Mouse (Mus musculus) liver, embryonic 13.5 days (tissue): ENCODE results near the gene A730015C16Rik. TPM values are rescaled to one million over a fixed set of nuclear protein-coding genes. Genes with fewer than 3 reads are reported as not detected.
A peak's percentile ranks its signal among the peaks of the same experiment; 100 is the strongest.

Source experiments
- ATAC-seq: fragments of 200-750 bp; cut with Nextera tagmentation; 2 replicates; pipeline ENCODE4 v1.8.0; 2017; ENCODE audit warnings: low read depth, mild to moderate bottlenecking, moderate number of reproducible peaks, moderate library complexity
- DNase-seq: peaks from one replicate; pipeline ENCODE4 v3.0.0; 2022
- H3K27ac ChIP-seq: fragments of 300-500 bp; sonication (generic); 2 replicates; pipeline ENCODE4 v1.5.1; 2015; ENCODE audit warnings: moderate library complexity, mild to moderate bottlenecking, inconsistent platforms
- H3K27me3 ChIP-seq: fragments of 300-500 bp; sonication (generic); 2 replicates; pipeline ENCODE4 v1.6.1; 2015; ENCODE audit warnings: mild to moderate bottlenecking, inconsistent platforms
- H3K36me3 ChIP-seq: fragments of 300-500 bp; sonication (generic); 2 replicates; pipeline ENCODE4 v1.6.1; 2015; ENCODE audit warnings: mild to moderate bottlenecking, inconsistent platforms
- H3K4me1 ChIP-seq: fragments of 300-500 bp; sonication (generic); replicated peaks from 2 replicates; pipeline ENCODE4 v1.6.1; 2015; ENCODE audit warnings: inconsistent platforms
- H3K4me2 ChIP-seq: fragments of 300-500 bp; sonication (generic); 2 replicates; pipeline ENCODE4 v1.6.1; 2015; ENCODE audit warnings: inconsistent platforms, mild to moderate bottlenecking, moderate library complexity
- H3K4me3 ChIP-seq: fragments of 300-500 bp; sonication (generic); replicated peaks from 2 replicates; pipeline ENCODE4 v1.5.1; 2015; ENCODE audit warnings: mild to moderate bottlenecking, inconsistent platforms
- H3K9ac ChIP-seq: fragments of 300-500 bp; sonication (generic); 2 replicates; pipeline ENCODE4 v1.6.1; 2015; ENCODE audit warnings: mild to moderate bottlenecking, inconsistent platforms
- H3K9me3 ChIP-seq: fragments of 300-500 bp; sonication (generic); replicated peaks from 2 replicates; pipeline ENCODE4 v1.6.1; 2016; ENCODE audit warnings: inconsistent platforms
- WGBS: fragments of 180-500 bp; shearing (Covaris S2); methylation state at CpG from one replicate; pipeline ENCODE4 v1.1.7; 2015; ENCODE audit not compliant: insufficient replicate concordance; 5-methylcytosine and 5-hydroxymethylcytosine counted together
- polyA plus RNA-seq: library from polyadenylated mRNA; unstranded; fragments of >200 nt; fragmentation: Nextera tagmentation; extraction: Ambion mirVana; gene quantifications from 2 replicates; pipeline ENCODE4 v1.2.1, GENCODE M21; 2015

The A730015C16Rik gene
- polyA plus RNA-seq, 1 experiment from 2014 or later = 0.24 TPM

GRCm38 (mm10) chr4:108826643-108827042 is 21.8 kb downstream of the A730015C16Rik start:
- Histone ChIP-seq H3K4me3 (no peak overlapping the region), H3K4me1 (peaks cover 8% of the 10 kb centered on the region), H3K9ac (no peak overlapping the region), H3K9me3 (no peaks in the 10 kb centered on the region), H3K36me3 (peaks cover 63% of the 10 kb centered on the region), H3K27ac (no peak overlapping the region), H3K27me3 (no peaks in the 10 kb centered on the region), H3K4me2 (no peak overlapping the region)
- no peak for DNase-seq
- 80% methylated on average over 2 of the region's 2 CpGs for WGBS
- no peak for ATAC-seq

- DNase-seq (no peak), ATAC-seq (no peak)
- Histone ChIP-seq H3K4me1 (peaks cover 4% of the 10 kb centered on the region; the same call in 1 of the 2 replicates), H3K4me3 (no peak overlapping the region), H3K9me3 (no peaks in the 10 kb centered on the region), H3K27ac (no peak overlapping the region), H3K9ac (no peak overlapping the region), H3K36me3 (peaks cover 65% of the 10 kb centered on the region), H3K27me3 (no peaks in the 10 kb centered on the region), H3K4me2 (no peak overlapping the region)
- 79% methylated on average over 1 of the region's 1 CpGs for WGBS
These were observed 22.3 kb downstream of the A730015C16Rik start for GRCm38 (mm10) chr4:108826096-108826495.

DNA sequence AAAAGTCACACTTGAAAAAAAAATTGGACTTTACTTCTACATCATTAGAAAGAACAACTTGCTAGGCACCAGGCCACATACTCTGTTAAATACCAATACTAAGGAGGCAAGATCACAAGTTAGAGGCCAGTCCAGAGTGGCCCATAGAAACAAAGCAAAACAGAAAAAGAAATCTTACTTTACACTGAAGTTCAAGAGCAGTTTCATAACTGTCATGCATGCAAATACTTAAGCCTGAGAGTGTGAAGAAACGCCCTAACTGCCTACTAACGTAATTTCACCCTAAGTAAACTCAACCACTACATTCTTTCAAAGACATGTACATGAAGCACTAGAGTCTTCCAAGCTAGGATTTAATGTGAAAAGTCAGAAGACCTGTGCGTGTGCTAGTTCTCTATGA is 22.7 kb downstream of the A730015C16Rik start:
- Histone ChIP-seq H3K27me3 (no peaks in the 10 kb centered on the region), H3K27ac (no peak overlapping the region), H3K36me3 (peaks cover 70% of the 10 kb centered on the region), H3K4me3 (no peak overlapping the region), H3K9ac (no peak overlapping the region), H3K4me2 (no peak overlapping the region), H3K9me3 (no peaks in the 10 kb centered on the region), H3K4me1 (no peaks in the 10 kb centered on the region)
- 82% methylated on average over 3 of the region's 3 CpGs for WGBS
- DNase-seq (no peak), ATAC-seq (no peak)

DNA sequence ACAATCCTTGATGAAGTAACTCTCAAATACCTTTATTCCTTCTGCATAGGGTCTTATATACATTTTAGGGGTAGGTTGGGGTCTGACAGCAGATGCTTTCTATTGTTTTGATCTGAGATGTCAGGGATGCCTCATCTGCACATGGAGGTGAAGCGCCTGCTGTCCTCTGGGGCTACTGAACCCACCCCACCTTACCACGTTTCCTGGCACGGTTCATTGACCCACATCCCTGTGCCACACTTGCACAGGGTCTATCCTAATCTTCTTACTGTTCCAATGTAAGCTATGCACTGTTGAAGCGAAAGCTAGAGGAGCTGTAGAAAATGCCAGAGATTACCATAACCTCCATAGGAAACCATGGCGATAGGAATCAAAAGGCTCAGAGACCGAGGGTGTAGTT is 36.9 kb downstream of the A730015C16Rik start:
- no peak overlapping the region for H3K4me2 ChIP-seq
- no peaks in the 10 kb centered on the region for H3K4me1 ChIP-seq
- H3K27ac ChIP-seq = no peak overlapping the region
- 55% methylated on average over 6 of the region's 6 CpGs for WGBS
- H3K27me3 ChIP-seq = no peaks in the 10 kb centered on the region
- H3K9ac ChIP-seq = no peak overlapping the region
- H3K36me3 ChIP-seq = 0 out of 2 replicates have a peak, but pooled peaks cover 6% of the 10 kb centered on the region
- no peak for DNase-seq
- ATAC-seq = no peak
- no peaks in the 10 kb centered on the region for H3K9me3 ChIP-seq
- H3K4me3 ChIP-seq = no peak overlapping the region

- Histone ChIP-seq H3K27ac (no peak overlapping the region), H3K4me3 (no peak overlapping the region), H3K27me3 (no peaks in the 10 kb centered on the region), H3K36me3 (0 out of 2 replicates have a peak, but pooled peaks cover 6% of the 10 kb centered on the region), H3K4me2 (no peak overlapping the region), H3K4me1 (no peaks in the 10 kb centered on the region), H3K9me3 (no peaks in the 10 kb centered on the region), H3K9ac (no peak overlapping the region)
- no peak for ATAC-seq
- no peak for DNase-seq
- 45% methylated on average over 4 of the region's 4 CpGs for WGBS
These were observed 37.3 kb downstream of the A730015C16Rik start for GRCm38 (mm10) chr4:108811142-108811541.

GRCm38 (mm10) chr4:108803535-108803934 is 44.9 kb downstream of the A730015C16Rik start:
- 73% methylated on average over 2 of the region's 2 CpGs for WGBS
- ATAC-seq = no peak
- no peak for DNase-seq
- Histone ChIP-seq H3K27me3 (no peaks in the 10 kb centered on the region), H3K4me1 (no peaks in the 10 kb centered on the region), H3K36me3 (no peaks in the 10 kb centered on the region), H3K9ac (no peak overlapping the region), H3K4me2 (no peak overlapping the region), H3K27ac (no peak overlapping the region), H3K4me3 (no peak overlapping the region), H3K9me3 (no peaks in the 10 kb centered on the region)

- Histone ChIP-seq H3K27ac (no peak overlapping the region), H3K9me3 (no peaks in the 10 kb centered on the region), H3K4me2 (no peak overlapping the region), H3K36me3 (no peaks in the 10 kb centered on the region), H3K4me1 (no peaks in the 10 kb centered on the region; the same call in 1 of the 2 replicates), H3K9ac (no peak overlapping the region), H3K4me3 (no peak overlapping the region), H3K27me3 (no peaks in the 10 kb centered on the region)
- DNase-seq (peak; percentile 31), ATAC-seq (no peak)
- WGBS = 26% methylated on average over 2 of the region's 2 CpGs
These were observed 50.2 kb downstream of the A730015C16Rik start for GRCm38 (mm10) chr4:108798083-108798830.

Other genes with a start within 250 kb of the A730015C16Rik start
- 12.9 and 13.3 TPM in 2 replicates for gene Cc2d1b, start 228.7 kb downstream of the A730015C16Rik start, polyA plus RNA-seq
- 0.10 TPM in 1 of 2 replicates, not detected in the other for gene 3110021N24Rik, start 129.0 kb downstream of the A730015C16Rik start, polyA plus RNA-seq
- 0.48 and 0.56 TPM in 2 replicates for gene Zfyve9, start 67.8 kb downstream of the A730015C16Rik start, polyA plus RNA-seq
- gene Btf3l4, start 15.0 kb downstream of the A730015C16Rik start, polyA plus RNA-seq = 56.9 and 63.5 TPM in 2 replicates
- 28.3 and 31.8 TPM in 2 replicates for gene Txndc12, start 14.0 kb downstream of the A730015C16Rik start, polyA plus RNA-seq
- gene Kti12, start 834 bp downstream of the A730015C16Rik start, polyA plus RNA-seq = 59.6 and 63.3 TPM in 2 replicates
- 2.1 and 3.5 TPM in 2 replicates for gene Rab3b, start 30.4 kb upstream of the A730015C16Rik start, polyA plus RNA-seq
- gene Nrd1, start 152.0 kb upstream of the A730015C16Rik start, polyA plus RNA-seq = 37.3 and 49.1 TPM in 2 replicates